Mouse (Mus musculus) cerebellum, adult (tissue): ENCODE results near the gene Fas.

Experiments used
- ATAC-seq: cut with Nextera tagmentation; 2 replicates; pipeline ENCODE4 v1.9.2; 2017; ENCODE audit warnings: mild to moderate bottlenecking, moderate library complexity, mixed read lengths; ENCODE audit not compliant: insufficient number of reproducible peaks, low FRiP score, low TSS enrichment

Gene Fas

DNA sequence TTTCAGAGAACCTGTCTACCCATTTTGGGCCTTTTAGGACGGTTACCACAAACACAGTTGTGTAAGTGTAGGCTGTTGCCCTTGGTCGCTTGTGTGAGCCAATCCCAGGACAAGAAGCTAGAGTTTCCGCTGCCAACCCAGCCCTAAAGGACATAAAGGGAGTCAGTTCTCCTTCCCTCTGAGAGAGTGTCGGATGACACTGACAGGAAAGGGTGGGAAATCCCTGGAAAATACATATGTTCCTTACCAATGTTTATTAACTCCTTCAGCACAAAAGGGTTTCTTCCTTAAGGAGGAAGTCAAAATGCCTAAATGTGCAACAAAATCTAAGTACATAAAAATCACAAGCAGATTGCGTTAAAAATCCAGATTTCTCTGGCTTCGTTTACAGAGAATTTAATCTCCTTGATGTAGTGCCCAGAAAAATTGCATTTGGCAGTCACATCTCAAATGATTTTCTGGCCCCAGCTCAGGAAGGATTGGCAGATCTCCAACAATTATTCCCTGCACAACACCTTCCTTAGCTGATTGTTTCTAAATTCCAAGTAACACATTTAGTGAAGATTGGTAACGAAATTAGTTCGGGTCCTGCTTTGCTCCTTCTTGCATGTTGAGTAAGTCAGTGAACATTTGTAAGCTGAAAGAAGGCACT, 55.3 kb downstream of the Fas start:
- ATAC-seq: peak; percentile 51; the same call in 1 of the 2 replicates

DNA sequence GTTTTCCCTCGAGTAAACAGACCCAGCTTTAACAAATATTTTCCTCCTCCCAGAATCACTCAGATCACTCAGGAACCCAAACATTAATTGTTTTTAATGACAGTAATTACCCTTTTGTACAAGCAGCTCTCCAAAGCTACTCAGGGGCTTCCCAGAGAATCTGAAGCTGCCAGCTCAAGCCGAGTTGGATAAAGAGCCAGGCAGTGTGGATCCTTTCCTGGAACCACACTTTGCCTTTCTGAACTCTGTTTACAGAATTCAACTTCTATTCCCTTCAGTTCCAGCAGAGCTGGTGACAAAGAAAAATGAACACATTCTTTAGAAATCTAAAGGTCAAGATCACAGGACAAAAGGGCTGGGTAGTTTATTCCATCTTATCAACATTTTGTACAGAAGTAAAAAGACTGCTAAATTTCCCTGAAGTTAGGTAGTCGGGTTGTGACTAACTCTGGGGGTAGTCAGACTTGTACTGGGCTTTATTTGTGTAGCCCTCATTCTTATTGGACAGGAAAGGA, 62.9 kb downstream of the Fas start:
- ATAC-seq: no peak

DNA sequence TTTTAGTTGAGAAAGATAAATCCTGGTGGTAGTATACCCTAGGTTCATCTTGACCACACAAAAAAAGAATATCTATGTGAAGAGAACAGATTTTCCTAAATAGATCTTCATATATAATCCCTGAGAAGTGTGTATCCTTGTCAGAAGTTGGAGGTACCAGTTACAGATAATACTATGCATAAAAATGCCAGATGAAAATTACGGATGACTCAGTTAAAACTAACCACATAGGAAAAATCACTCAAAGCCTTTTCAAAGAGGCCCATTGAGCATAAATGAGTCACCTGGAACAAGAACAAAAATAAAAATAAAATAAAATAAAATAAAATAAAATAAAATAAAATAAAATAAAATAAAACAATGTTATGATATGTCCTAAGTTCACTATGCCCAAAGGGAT, 72.2 kb downstream of the Fas start:
- no peak for ATAC-seq

DNA sequence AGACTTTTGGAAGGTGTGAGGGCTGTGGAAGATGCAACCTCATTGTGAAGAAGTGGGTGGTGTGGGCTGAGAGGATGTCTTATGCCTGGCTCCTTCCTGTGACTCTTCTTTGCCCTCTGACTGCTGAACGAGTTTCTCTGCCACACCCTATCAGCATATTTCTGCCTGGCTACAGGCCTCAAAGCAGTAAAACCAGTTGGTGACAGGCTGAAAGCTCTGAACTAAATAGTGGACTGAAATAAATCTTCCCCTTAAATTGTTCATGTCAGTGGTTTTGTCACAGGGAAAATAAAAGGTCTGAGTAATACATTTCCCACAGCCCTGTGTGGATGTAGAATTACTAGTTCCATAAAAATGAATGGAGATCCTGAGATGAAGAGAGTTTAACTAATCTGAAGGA, 79.1 kb downstream of the Fas start:
- no peak for ATAC-seq

- no peak for ATAC-seq
Observed at GRCm38 (mm10) chr19:34370397-34370796, 79.9 kb downstream of the Fas start.
